Mouse (Mus musculus) liver, embryonic 11.5 days (tissue): ENCODE data around the gene Slc52a3. TPM values are rescaled to one million over a fixed set of nuclear protein-coding genes. Genes with fewer than 3 reads are reported as not detected.

ENCODE experiments used
- ATAC-seq: fragments of 200-750 bp; cut with Nextera tagmentation; replicated peaks from 2 replicates; pipeline ENCODE4 v1.8.0; 2017; ENCODE audit warnings: moderate number of reproducible peaks, mild to moderate bottlenecking, moderate TSS enrichment, moderate library complexity; ENCODE audit not compliant: low FRiP score
- DNase-seq: peaks from one replicate; pipeline ENCODE4 v3.0.0-alpha.2; 2017; ENCODE audit warnings: low spot score
- H3K27ac ChIP-seq: fragments of 300-500 bp; sonication (generic); 2 replicates; pipeline ENCODE4 v1.5.1; 2014; ENCODE audit warnings: mild to moderate bottlenecking, low read depth, low read length, control low read depth
- H3K27me3 ChIP-seq: fragments of 300-500 bp; sonication (generic); replicated peaks from 2 replicates; pipeline ENCODE4 v1.6.1; 2014; ENCODE audit warnings: low read length, mixed read lengths; ENCODE audit not compliant: control insufficient read depth, insufficient read depth
- H3K36me3 ChIP-seq: fragments of 300-500 bp; sonication (generic); 2 replicates; pipeline ENCODE4 v1.6.1; 2014; ENCODE audit warnings: mild to moderate bottlenecking, low read length, moderate library complexity, mixed read lengths; ENCODE audit not compliant: control insufficient read depth, insufficient read depth
- H3K4me1 ChIP-seq: fragments of 300-500 bp; sonication (generic); replicated peaks from 2 replicates; pipeline ENCODE4 v1.6.1; 2014; ENCODE audit warnings: low read length, mixed read lengths; ENCODE audit not compliant: control insufficient read depth, insufficient read depth
- H3K4me2 ChIP-seq: fragments of 300-500 bp; sonication (generic); 2 replicates; pipeline ENCODE4 v1.6.1; 2014; ENCODE audit warnings: mild to moderate bottlenecking, control low read depth, moderate library complexity
- H3K4me3 ChIP-seq: fragments of 300-500 bp; sonication (generic); 2 replicates; pipeline ENCODE4 v1.5.1; 2014; ENCODE audit warnings: low read depth, low read length, control low read depth
- H3K9ac ChIP-seq: fragments of 300-500 bp; sonication (generic); 2 replicates; pipeline ENCODE4 v1.6.1; 2014; ENCODE audit warnings: low read depth, low read length, control low read depth
- H3K9me3 ChIP-seq: fragments of 300-500 bp; sonication (generic); 2 replicates; pipeline ENCODE4 v1.6.1; 2016; ENCODE audit warnings: low read length, inconsistent platforms, mixed read lengths; ENCODE audit not compliant: control insufficient read depth
- WGBS: fragments of 180-500 bp; shearing (Covaris S2); extraction: QIAGEN DNeasy Blood & Tissue Kit; methylation state at CpG from one replicate; pipeline ENCODE4 v1.1.7; 2014; 5-methylcytosine and 5-hydroxymethylcytosine counted together
- polyA plus RNA-seq: library from polyadenylated mRNA; unstranded; fragments of >200 nt; fragmentation: Nextera tagmentation; extraction: Ambion mirVana; gene quantifications from 2 replicates; pipeline ENCODE4 v1.2.1, GENCODE M21; 2014

Slc52a3 gene
- polyA plus RNA-seq, 1 experiment from 2014 or later = 1.9 TPM

GRCm38 (mm10) chr2:152029252-152030082 is 33.2 kb downstream of the Slc52a3 start:
- WGBS = under 1% methylated on average over 52 of the region's 54 CpGs
- ATAC-seq = peak; percentile 90

GRCm38 (mm10) chr2:152030986-152031385 is 34.7 kb downstream of the Slc52a3 start:
- H3K4me2 ChIP-seq = no peak overlapping the region
- ATAC-seq = no peak
- H3K27me3 ChIP-seq = peaks cover 47% of the 10 kb centered on the region
- H3K4me1 ChIP-seq = 0 out of 2 replicates have a peak, but pooled peaks cover 3% of the 10 kb centered on the region
- H3K27ac ChIP-seq = no peak overlapping the region
- H3K36me3 ChIP-seq = no peaks in the 10 kb centered on the region
- peaks cover 2% of the 10 kb centered on the region; the same call in 1 of the 2 replicates for H3K9me3 ChIP-seq
- H3K4me3 ChIP-seq = no peak overlapping the region
- H3K9ac ChIP-seq = no peak overlapping the region
- DNase-seq = no peak
- WGBS = 58% methylated on average over 5 of the region's 5 CpGs

More at GRCm38 (mm10) chr2:152029252-152030082, 33.2 kb downstream of the Slc52a3 start:
- H3K4me2 ChIP-seq = peak overlapping the region; percentile 88
- peak overlapping the region; percentile 17; the same call in 1 of the 2 replicates for H3K9ac ChIP-seq
- H3K27me3 ChIP-seq = peaks cover 47% of the 10 kb centered on the region
- peak overlapping the region; percentile 59 for H3K4me3 ChIP-seq
- DNase-seq = peak; percentile 90
- no peak overlapping the region for H3K27ac ChIP-seq
- 0 out of 2 replicates have a peak, but pooled peaks cover 3% of the 10 kb centered on the region for H3K4me1 ChIP-seq
- no peaks in the 10 kb centered on the region for H3K36me3 ChIP-seq
- H3K9me3 ChIP-seq = no peaks in the 10 kb centered on the region

- ATAC-seq (no peak), DNase-seq (no peak)
- Histone ChIP-seq H3K36me3 (no peaks in the 10 kb centered on the region), H3K4me3 (no peak overlapping the region), H3K4me2 (no peak overlapping the region), H3K4me1 (no peaks in the 10 kb centered on the region), H3K9ac (no peak overlapping the region), H3K9me3 (peaks cover 2% of the 10 kb centered on the region; the same call in 1 of the 2 replicates), H3K27ac (no peak overlapping the region), H3K27me3 (peaks cover 15% of the 10 kb centered on the region)
These were observed 43.8 kb downstream of the Slc52a3 start for GRCm38 (mm10) chr2:152040101-152040500.

GRCm38 (mm10) chr2:152047116-152048002 is 51.0 kb downstream of the Slc52a3 start:
- Histone ChIP-seq H3K4me1 (peaks cover 17% of the 10 kb centered on the region), H3K27ac (no peak overlapping the region), H3K36me3 (no peaks in the 10 kb centered on the region), H3K4me3 (no peak overlapping the region), H3K9ac (no peak overlapping the region), H3K9me3 (no peaks in the 10 kb centered on the region), H3K27me3 (peaks cover 58% of the 10 kb centered on the region), H3K4me2 (no peak overlapping the region)
- WGBS = 5% methylated on average over 25 of the region's 25 CpGs
- ATAC-seq = no peak
- DNase-seq = no peak

GRCm38 (mm10) chr2:152048003-152048980 is 52.0 kb downstream of the Slc52a3 start:
- WGBS = 1% methylated on average over 76 of the region's 82 CpGs
- no peaks in the 10 kb centered on the region for H3K9me3 ChIP-seq
- H3K4me1 ChIP-seq = peaks cover 17% of the 10 kb centered on the region
- peak overlapping the region; percentile 32; the same call in 1 of the 2 replicates for H3K9ac ChIP-seq
- H3K27me3 ChIP-seq = peaks cover 67% of the 10 kb centered on the region
- peak overlapping the region; percentile 76 for H3K4me2 ChIP-seq
- no peak overlapping the region for H3K27ac ChIP-seq
- peak; percentile 49 for ATAC-seq
- peak overlapping the region; percentile 48 for H3K4me3 ChIP-seq
- H3K36me3 ChIP-seq = no peaks in the 10 kb centered on the region
- peak; percentile 44 for DNase-seq

GRCm38 (mm10) chr2:152048981-152049441 is 52.7 kb downstream of the Slc52a3 start:
- WGBS = under 1% methylated on average over 24 of the region's 24 CpGs
- peak; percentile 40; the same call in 1 of the 2 replicates for ATAC-seq
- Histone ChIP-seq H3K27me3 (peaks cover 68% of the 10 kb centered on the region), H3K9ac (no peak overlapping the region), H3K4me1 (peaks cover 17% of the 10 kb centered on the region), H3K4me2 (peak overlapping the region; percentile 76), H3K36me3 (no peaks in the 10 kb centered on the region), H3K9me3 (no peaks in the 10 kb centered on the region), H3K27ac (no peak overlapping the region), H3K4me3 (peak overlapping the region; percentile 48)
- DNase-seq = peak; percentile 61

GRCm38 (mm10) chr2:152049611-152050270 is 53.4 kb downstream of the Slc52a3 start:
- H3K4me3 ChIP-seq = no peak overlapping the region
- no peaks in the 10 kb centered on the region for H3K9me3 ChIP-seq
- no peak overlapping the region for H3K9ac ChIP-seq
- ATAC-seq (no peak), DNase-seq (no peak)
- H3K27ac ChIP-seq = no peak overlapping the region
- peak overlapping the region; percentile 76 for H3K4me2 ChIP-seq
- peaks cover 65% of the 10 kb centered on the region for H3K27me3 ChIP-seq
- peaks cover 17% of the 10 kb centered on the region for H3K4me1 ChIP-seq
- WGBS = 4% methylated on average over 13 of the region's 13 CpGs
- H3K36me3 ChIP-seq = no peaks in the 10 kb centered on the region
